Mouse (Mus musculus): Measurements from ENCODE around the gene Ap4s1. TPM values are rescaled to one million over a fixed set of nuclear protein-coding genes. Genes with fewer than 3 reads are reported as not detected.

The Ap4s1 gene
- polyA plus RNA-seq, 1 experiment from 2014 or later, result 52.6 TPM

DNA sequence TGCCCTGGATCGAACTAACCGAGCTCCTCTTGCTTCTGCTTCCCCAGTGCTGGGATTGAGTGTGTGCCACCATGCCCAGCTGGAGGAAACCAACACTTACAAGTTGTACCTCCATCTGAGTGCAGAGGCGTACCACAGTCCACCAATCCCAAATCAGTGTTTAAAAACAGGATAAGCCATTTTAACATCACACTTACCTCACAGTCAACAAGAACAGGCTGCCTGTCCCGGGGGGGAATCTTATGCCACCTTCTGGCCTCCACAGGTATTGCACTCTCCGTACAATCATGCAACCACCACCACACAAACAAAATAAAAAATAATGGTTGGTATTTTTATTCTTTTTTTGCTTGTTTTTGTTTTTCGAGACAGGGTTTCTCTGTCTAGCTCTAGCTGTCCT is 50.9 kb downstream of the Ap4s1 start:
- 84% methylated on average over 6 of the region's 6 CpGs for WGBS
- Histone ChIP-seq H3K27me3 (peaks cover 8% of the 10 kb centered on the region; the same call in 1 of the 2 replicates), H3K27ac (no peak overlapping the region), H3K4me3 (replicated peaks) (no peak overlapping the region), H3K4me2 (no peak overlapping the region), H3K9ac (no peak overlapping the region), H3K9me3 (no peaks in the 10 kb centered on the region), H3K36me3 (replicated peaks) (peaks cover 43% of the 10 kb centered on the region), H3K4me1 (no peaks in the 10 kb centered on the region)
- no peak for ATAC-seq (ENCODE audit: low FRiP score)

DNA sequence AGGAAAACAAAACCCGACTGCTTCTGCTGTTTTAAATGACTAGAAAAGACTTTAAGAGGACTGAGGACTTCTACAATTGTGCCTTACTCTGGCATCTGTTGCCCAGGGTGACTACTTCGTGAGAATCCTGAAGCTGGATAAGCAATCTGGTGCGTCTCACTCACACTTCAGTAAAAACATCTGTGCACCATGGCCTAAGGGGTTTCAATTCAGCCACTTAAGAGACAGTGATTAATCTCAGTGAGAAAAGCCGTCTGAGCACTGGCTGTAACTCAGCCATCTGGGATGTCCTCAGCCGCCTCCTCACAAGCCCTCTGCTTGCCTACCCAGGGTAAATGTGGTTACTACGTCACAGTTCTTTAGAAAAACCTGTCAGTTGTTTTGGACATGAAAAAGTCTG is 54.1 kb downstream of the Ap4s1 start:
- Histone ChIP-seq H3K27ac (no peak overlapping the region), H3K9me3 (no peaks in the 10 kb centered on the region), H3K4me1 (no peaks in the 10 kb centered on the region), H3K27me3 (0 out of 2 replicates have a peak, but pooled peaks cover 2% of the 10 kb centered on the region), H3K9ac (no peak overlapping the region), H3K4me2 (no peak overlapping the region), H3K4me3 (replicated peaks) (no peak overlapping the region), H3K36me3 (replicated peaks) (peaks cover 69% of the 10 kb centered on the region)
- no peak for ATAC-seq (ENCODE audit: low FRiP score)
- WGBS, result 68% methylated on average over 6 of the region's 6 CpGs

DNA sequence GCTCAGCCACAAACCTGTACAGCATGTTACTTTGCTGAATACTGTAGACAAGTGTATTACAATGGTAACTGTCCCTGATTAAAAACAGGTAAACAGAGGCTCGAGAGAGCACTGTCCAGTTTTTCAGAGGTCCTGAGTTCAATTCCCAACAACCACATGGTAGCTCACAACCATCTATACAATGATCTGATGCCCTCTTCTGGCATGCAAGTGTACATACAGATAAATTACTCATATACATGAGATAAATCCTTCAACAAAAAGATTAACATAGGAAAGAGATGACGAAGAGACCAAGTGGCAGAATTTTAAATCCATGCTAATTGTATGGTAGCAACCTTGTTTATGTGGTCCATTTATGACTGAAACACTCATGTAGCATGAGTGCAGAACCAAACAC is 56.5 kb downstream of the Ap4s1 start:
- Histone ChIP-seq H3K4me1 (no peaks in the 10 kb centered on the region), H3K27ac (no peak overlapping the region), H3K9ac (no peak overlapping the region), H3K4me2 (no peak overlapping the region), H3K27me3 (no peaks in the 10 kb centered on the region), H3K4me3 (replicated peaks) (no peak overlapping the region), H3K36me3 (replicated peaks) (peaks cover 83% of the 10 kb centered on the region), H3K9me3 (no peaks in the 10 kb centered on the region)
- no peak for ATAC-seq (ENCODE audit: low FRiP score)
- 89% methylated on average over 2 of the region's 2 CpGs for WGBS

DNA sequence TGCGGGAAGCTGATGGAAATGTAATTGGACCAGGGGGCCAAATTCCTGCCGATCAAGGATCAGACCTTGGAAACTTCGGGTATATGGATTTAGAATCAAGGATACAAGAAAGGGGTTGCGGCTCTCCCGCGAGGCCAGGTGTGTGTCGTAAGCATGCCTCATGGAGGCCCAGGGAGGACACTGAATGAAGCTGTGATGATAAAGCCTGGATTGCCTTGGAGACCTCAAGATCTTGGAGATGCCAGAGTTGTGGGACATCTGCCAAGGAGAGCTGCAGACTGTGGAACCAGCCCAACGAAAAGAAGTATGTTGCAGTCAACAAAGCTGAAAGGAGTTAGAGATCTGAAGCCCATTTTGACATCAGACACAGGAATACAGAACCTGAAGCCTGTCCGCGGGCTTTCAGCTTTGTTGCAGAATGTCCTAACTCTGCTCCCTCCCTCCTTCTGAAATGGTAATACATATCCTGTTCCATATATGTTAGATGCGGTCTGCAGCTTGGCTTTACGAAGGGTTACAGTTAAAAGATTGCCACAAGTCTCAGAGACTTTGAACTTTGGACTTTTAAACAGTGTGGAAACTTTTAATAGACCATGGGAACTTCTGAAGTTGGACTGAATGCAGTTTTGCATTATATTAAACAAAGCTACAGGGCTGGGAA is 65.2 kb downstream of the Ap4s1 start:
- H3K27ac ChIP-seq, result no peak overlapping the region
- WGBS, result 96% methylated on average over 12 of the region's 12 CpGs

DNA sequence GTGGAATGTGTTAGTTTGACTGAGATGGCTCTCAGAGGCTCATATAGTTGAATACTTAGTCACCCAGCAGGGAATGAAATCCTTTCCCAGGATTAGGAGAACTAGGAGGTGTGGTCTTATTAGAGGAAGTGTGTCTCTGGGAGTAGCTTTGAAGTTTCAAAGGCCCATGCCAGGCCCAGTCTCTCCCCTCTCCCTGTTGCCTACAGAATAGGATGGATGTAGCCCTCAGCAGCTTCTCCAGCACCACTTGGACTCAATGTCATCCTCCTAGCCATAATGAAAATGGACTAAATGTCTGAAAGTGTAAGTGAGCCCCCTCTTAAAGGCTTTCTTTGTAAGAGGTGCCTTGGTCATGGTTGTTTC is 65.7 kb downstream of the Ap4s1 start:
- Histone ChIP-seq H3K27me3 (no peaks in the 10 kb centered on the region), H3K36me3 (replicated peaks) (peaks cover 77% of the 10 kb centered on the region), H3K9ac (no peak overlapping the region), H3K9me3 (no peaks in the 10 kb centered on the region), H3K27ac (no peak overlapping the region), H3K4me2 (no peak overlapping the region), H3K4me3 (replicated peaks) (no peak overlapping the region), H3K4me1 (no peaks in the 10 kb centered on the region)
- no peak for ATAC-seq (ENCODE audit: low FRiP score)

More for the DNA sequence above, 65.2 kb downstream of the Ap4s1 start:
- Histone ChIP-seq H3K27me3 (no peaks in the 10 kb centered on the region), H3K36me3 (replicated peaks) (peaks cover 80% of the 10 kb centered on the region), H3K4me3 (replicated peaks) (no peak overlapping the region), H3K4me1 (no peaks in the 10 kb centered on the region), H3K9ac (no peak overlapping the region), H3K4me2 (no peak overlapping the region), H3K9me3 (no peaks in the 10 kb centered on the region)
- no peak for ATAC-seq (ENCODE audit: low FRiP score)

DNA sequence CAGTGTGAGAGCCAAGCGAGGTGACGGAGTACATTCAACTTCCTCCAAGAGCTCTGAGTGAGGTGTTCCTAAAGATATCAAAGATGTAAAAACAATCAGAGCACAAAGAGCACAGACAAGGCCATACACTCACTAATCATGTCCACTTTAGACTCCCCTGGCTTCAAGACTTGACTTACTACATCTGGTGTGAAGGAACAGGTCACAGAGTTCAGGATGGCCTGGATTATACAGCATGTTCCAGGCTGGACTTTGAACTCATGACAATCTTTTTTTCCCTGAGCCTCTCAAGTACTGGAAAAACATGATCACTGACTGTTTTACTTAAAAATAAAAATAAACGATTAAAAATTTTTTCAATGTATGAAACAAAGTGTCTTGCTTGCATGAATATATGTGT is 68.5 kb downstream of the Ap4s1 start:
- no peak for ATAC-seq (ENCODE audit: low FRiP score)
- Histone ChIP-seq H3K36me3 (replicated peaks) (peaks cover 75% of the 10 kb centered on the region), H3K27ac (no peak overlapping the region), H3K27me3 (no peaks in the 10 kb centered on the region), H3K4me1 (no peaks in the 10 kb centered on the region), H3K9me3 (no peaks in the 10 kb centered on the region), H3K9ac (no peak overlapping the region), H3K4me3 (replicated peaks) (no peak overlapping the region), H3K4me2 (no peak overlapping the region)
- 97% methylated on average over 3 of the region's 3 CpGs for WGBS

DNA sequence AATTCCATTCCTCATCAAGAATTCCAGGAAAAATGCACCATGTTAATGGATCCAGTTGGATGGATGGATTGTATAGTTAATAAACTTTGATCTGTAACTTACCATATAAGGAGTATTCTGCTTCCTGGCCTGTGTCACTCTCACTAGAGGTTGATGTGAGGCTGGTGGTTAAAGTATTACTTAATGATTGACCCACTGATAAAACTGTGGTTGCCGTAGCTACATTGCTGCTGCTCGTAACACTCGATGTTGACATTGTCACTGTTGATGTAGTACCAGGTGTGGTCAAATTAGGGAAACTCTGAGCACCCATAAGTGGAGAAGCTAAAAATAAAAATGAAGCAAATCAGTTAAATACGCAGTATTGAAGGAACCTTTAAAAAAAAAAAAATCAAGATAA is 76.6 kb downstream of the Ap4s1 start:
- H3K4me1 ChIP-seq, result no peaks in the 10 kb centered on the region
- no peaks in the 10 kb centered on the region for H3K27me3 ChIP-seq
- H3K27ac ChIP-seq, result no peak overlapping the region
- H3K4me2 ChIP-seq, result no peak overlapping the region
- H3K9ac ChIP-seq, result no peak overlapping the region
- no peak for ATAC-seq (ENCODE audit: low FRiP score)
- peaks cover 57% of the 10 kb centered on the region for H3K36me3 ChIP-seq (replicated peaks)
- no peak overlapping the region for H3K4me3 ChIP-seq (replicated peaks)
- 95% methylated on average over 4 of the region's 4 CpGs for WGBS
- no peaks in the 10 kb centered on the region for H3K9me3 ChIP-seq

DNA sequence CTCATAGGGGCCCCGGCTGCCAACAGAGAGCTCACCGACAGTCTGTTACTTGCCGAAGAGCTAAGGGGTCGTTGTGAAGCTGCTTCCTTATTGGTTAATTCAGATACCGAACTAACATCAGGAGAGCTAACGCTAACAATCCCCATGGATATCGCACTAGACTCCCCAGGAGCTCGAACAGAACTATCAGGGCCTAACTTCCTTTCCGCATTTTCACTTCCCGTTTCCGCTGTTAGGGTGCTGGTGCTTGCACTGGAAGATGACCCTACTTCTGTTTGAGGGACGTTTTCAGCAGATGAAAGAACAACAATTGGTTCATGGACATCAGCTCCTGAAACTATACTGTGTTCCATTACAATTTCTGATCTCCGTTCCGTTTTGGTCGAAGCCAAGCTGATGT is 77.9 kb downstream of the Ap4s1 start:
- 94% methylated on average over 15 of the region's 15 CpGs for WGBS
- ATAC-seq (ENCODE audit: low FRiP score), result no peak
- H3K4me1 ChIP-seq, result no peaks in the 10 kb centered on the region

DNA sequence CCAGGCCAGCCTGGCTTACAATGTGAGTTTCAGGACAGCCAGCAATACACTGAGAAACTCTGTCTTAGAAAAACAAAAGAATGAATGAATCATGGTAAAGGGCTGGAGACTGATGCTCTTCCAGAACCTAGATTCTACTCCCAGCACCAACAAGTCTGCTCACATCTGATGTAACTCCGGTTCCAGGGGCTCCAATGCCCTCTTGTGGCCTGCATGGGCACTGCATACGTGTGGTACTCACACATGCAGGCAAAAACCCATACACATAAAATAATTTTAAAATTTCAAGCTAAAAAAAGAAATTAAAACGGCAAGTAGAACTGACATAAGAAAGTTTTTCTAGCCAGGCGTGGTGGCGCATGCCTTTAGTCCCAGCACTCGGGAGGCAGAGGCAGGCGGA is 94.0 kb downstream of the Ap4s1 start:
- Histone ChIP-seq H3K27me3 (no peaks in the 10 kb centered on the region), H3K36me3 (replicated peaks) (peaks cover 69% of the 10 kb centered on the region), H3K9me3 (no peaks in the 10 kb centered on the region), H3K4me1 (no peaks in the 10 kb centered on the region), H3K4me3 (replicated peaks) (no peak overlapping the region), H3K27ac (no peak overlapping the region), H3K9ac (no peak overlapping the region), H3K4me2 (no peak overlapping the region)
- 91% methylated on average over 7 of the region's 7 CpGs for WGBS
- no peak for ATAC-seq (ENCODE audit: low FRiP score)

More for the DNA sequence above, 77.9 kb downstream of the Ap4s1 start:
- peaks cover 52% of the 10 kb centered on the region for H3K36me3 ChIP-seq (replicated peaks)
- H3K9ac ChIP-seq, result no peak overlapping the region
- H3K27ac ChIP-seq, result no peak overlapping the region
- no peak overlapping the region for H3K4me3 ChIP-seq (replicated peaks)
- H3K27me3 ChIP-seq, result no peaks in the 10 kb centered on the region
- no peak overlapping the region for H3K4me2 ChIP-seq
- H3K9me3 ChIP-seq, result no peaks in the 10 kb centered on the region

Other genes with a start within 250 kb of the Ap4s1 start
- 5.3 and 6.6 TPM in 2 replicates for gene Coch, start 97.7 kb upstream of the Ap4s1 start, polyA plus RNA-seq (2016; fragmentation: Nextera tagmentation; extraction: Ambion mirVana)
- gene Strn3, start 864 bp downstream of the Ap4s1 start, polyA plus RNA-seq (2016; fragmentation: Nextera tagmentation; extraction: Ambion mirVana), result 57.3 and 63.5 TPM in 2 replicates
- gene Hectd1, start 138.5 kb downstream of the Ap4s1 start, polyA plus RNA-seq (2016; fragmentation: Nextera tagmentation; extraction: Ambion mirVana), result 41.5 and 44.9 TPM in 2 replicates

All from forebrain, embryonic 12.5 days (tissue).